Mouse (Mus musculus) ovary, postnatal 36 days (tissue): ENCODE data around the gene Rnf227.

ENCODE experiments used
- DNase-seq: peaks from one replicate; pipeline ENCODE4 v3.0.0; 2022; ENCODE audit warnings: low spot score, mixed read lengths

Rnf227 gene

GRCm38 (mm10) chr11:69371601-69372000 is 31.3 kb downstream of the Rnf227 start:
- no peak for DNase-seq

- DNase-seq, result no peak
Measured at GRCm38 (mm10) chr11:69372056-69372779, 32.0 kb downstream of the Rnf227 start.

GRCm38 (mm10) chr11:69372780-69373170 is 32.5 kb downstream of the Rnf227 start:
- DNase-seq, result no peak

GRCm38 (mm10) chr11:69373223-69373965 is 33.1 kb downstream of the Rnf227 start:
- no peak for DNase-seq

- DNase-seq, result no peak
Measured at GRCm38 (mm10) chr11:69375646-69376045, 35.4 kb downstream of the Rnf227 start.

- no peak for DNase-seq
Measured at GRCm38 (mm10) chr11:69377766-69378165, 37.5 kb downstream of the Rnf227 start.

- DNase-seq, result no peak
Measured at GRCm38 (mm10) chr11:69379600-69379999, 39.3 kb downstream of the Rnf227 start.

- DNase-seq, result no peak
Measured at GRCm38 (mm10) chr11:69381356-69381755, 41.1 kb downstream of the Rnf227 start.

- no peak for DNase-seq
Measured at GRCm38 (mm10) chr11:69382478-69383105, 42.3 kb downstream of the Rnf227 start.

- no peak for DNase-seq
Measured at GRCm38 (mm10) chr11:69384979-69385378, 44.7 kb downstream of the Rnf227 start.

GRCm38 (mm10) chr11:69386758-69387157 is 46.5 kb downstream of the Rnf227 start:
- no peak for DNase-seq

- no peak for DNase-seq
Measured at GRCm38 (mm10) chr11:69388680-69389079, 48.4 kb downstream of the Rnf227 start.

GRCm38 (mm10) chr11:69389531-69390399 is 49.5 kb downstream of the Rnf227 start:
- no peak for DNase-seq

- DNase-seq, result no peak
Measured at GRCm38 (mm10) chr11:69390400-69391034, 50.3 kb downstream of the Rnf227 start.
